Mouse (Mus musculus): ENCODE measurements around the gene Rxylt1. TPM values are rescaled to one million over a fixed set of nuclear protein-coding genes. Genes with fewer than 3 reads are reported as not detected.

Gene Rxylt1
- total and polyA plus RNA-seq, 3 experiments: 26.1 to 30.6 TPM; not detected in 1

DNA sequence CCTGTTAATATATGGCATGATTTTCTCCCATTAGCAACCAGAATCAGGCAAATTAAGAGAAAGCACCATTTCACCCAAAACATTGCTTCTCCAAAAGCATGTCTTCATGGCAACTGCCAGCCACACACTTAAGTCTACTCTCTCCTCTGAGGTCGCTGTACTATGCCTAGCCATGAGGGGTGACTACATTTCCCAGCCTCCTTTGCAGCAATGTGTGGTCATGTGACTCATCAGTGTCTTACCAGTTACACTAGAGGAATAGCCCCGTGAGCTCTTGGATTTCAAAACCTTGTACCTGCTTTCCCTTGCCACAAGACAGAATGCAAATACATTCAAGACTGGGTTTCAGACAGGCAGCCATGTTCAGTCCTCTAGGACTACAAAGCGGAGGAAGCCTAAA is 58.6 kb downstream of the Rxylt1 start:
- H3K9me3 ChIP-seq (replicated peaks; ENCODE audit: insufficient read depth, low read length): no peaks in the 10 kb centered on the region

GRCm38 (mm10) chr10:122033271-122033670 is 63.9 kb downstream of the Rxylt1 start:
- H3K79me2 ChIP-seq (ENCODE audit: control insufficient read depth, insufficient read depth, low read length, poor library complexity): no peaks in the 10 kb centered on the region
- H3K9ac ChIP-seq (ENCODE audit: control insufficient read depth, low read depth, low read length, poor library complexity, severe bottlenecking): no peak overlapping the region
- no peak overlapping the region for H3K4me3 ChIP-seq (ENCODE audit: control insufficient read depth in 1 of 2, insufficient read depth in 1 of 2, low read depth in 2 of 2, low read length in 2 of 2)
- no peaks in the 10 kb centered on the region for H3K27me3 ChIP-seq (ENCODE audit: control insufficient read depth in 1 of 2, insufficient read depth in 2 of 2, low read length in 2 of 2)
- H3K36me3 ChIP-seq (ENCODE audit: control insufficient read depth in 1 of 2, insufficient read depth in 2 of 2, low read length in 2 of 2): no peaks in the 10 kb centered on the region
- no peak overlapping the region for H3K27ac ChIP-seq (ENCODE audit: control insufficient read depth, low read depth, low read length)
- TF ChIP-seq POLR2AphosphoS2 (IDR thresholded peaks at IDR 0.05; ENCODE audit: low read length): no peak
- no peak for TF ChIP-seq HCFC1 (IDR thresholded peaks at IDR 0.05; ENCODE audit: low read depth, low read length)
- no peak for TF ChIP-seq TBP (IDR thresholded peaks at IDR 0.05; ENCODE audit: low read depth, low read length)
- no peaks in the 10 kb centered on the region for H3K4me1 ChIP-seq (ENCODE audit: control insufficient read depth in 1 of 2, insufficient read depth in 2 of 2, low read length in 2 of 2)
- no peaks in the 10 kb centered on the region for H3K9me3 ChIP-seq (replicated peaks; ENCODE audit: insufficient read depth, low read length)
- no peak for DNase-seq (ENCODE audit: low read depth, low spot score)

More for the DNA sequence above, 58.6 kb downstream of the Rxylt1 start:
- Histone ChIP-seq H3K36me3 (ENCODE audit: control insufficient read depth in 1 of 2, insufficient read depth in 2 of 2, low read length in 2 of 2) (peaks cover 0 to 5% of the 10 kb centered on the region in 2 experiments; a peak in 2 of 4 replicates), H3K4me1 (ENCODE audit: control insufficient read depth in 1 of 2, insufficient read depth in 2 of 2, low read length in 2 of 2) (peaks cover 0 to 1% of the 10 kb centered on the region in 2 experiments; a peak in 1 of 4 replicates), H3K79me2 (ENCODE audit: control insufficient read depth, insufficient read depth, low read length, poor library complexity) (no peaks in the 10 kb centered on the region), H3K4me3 (ENCODE audit: control insufficient read depth in 1 of 2, insufficient read depth in 1 of 2, low read depth in 2 of 2, low read length in 2 of 2) (peak overlapping the region; percentile 32 to 45; a peak in 3 of 4 replicates), H3K27me3 (ENCODE audit: control insufficient read depth in 1 of 2, insufficient read depth in 2 of 2, low read length in 2 of 2) (no peaks in the 10 kb centered on the region), H3K27ac (ENCODE audit: control insufficient read depth, low read depth, low read length) (peak overlapping the region; percentile 41; the same call in 1 of the 2 replicates), H3K9ac (ENCODE audit: control insufficient read depth, low read depth, low read length, poor library complexity, severe bottlenecking) (peak overlapping the region; percentile 44)
- DNase-seq (ENCODE audit: low read depth, low spot score): peak; percentile 82
- TF ChIP-seq MXI1 (IDR thresholded peaks at IDR 0.05; ENCODE audit: low read depth, low read length) (no peak), KAT2A (conservative IDR thresholded peaks at IDR 0.05; ENCODE audit: low read depth, low read length) (peak; percentile 72; the same call in 1 of the 2 replicates), RAD21 (IDR thresholded peaks at IDR 0.05; ENCODE audit: low read depth, low read length) (no peak), TAL1 (IDR thresholded peaks at IDR 0.05; ENCODE audit: low read length) (no peak), MYB (IDR thresholded peaks at IDR 0.05; ENCODE audit: low read depth, low read length) (no peak), USF2 (IDR thresholded peaks at IDR 0.05; ENCODE audit: borderline replicate concordance in 1 of 2, insufficient read depth in 1 of 2, low read depth in 1 of 2, low read length in 2 of 2) (peak; percentile 75 to 90), USF1 (IDR thresholded peaks at IDR 0.05; ENCODE audit: low read depth, low read length) (peak; percentile 98), MAX (IDR thresholded peaks at IDR 0.05; ENCODE audit: low read length) (peak; percentile 78), SIN3A (IDR thresholded peaks at IDR 0.05; ENCODE audit: low read length) (peak; percentile 78), HCFC1 (IDR thresholded peaks at IDR 0.05; ENCODE audit: low read depth, low read length) (peak; percentile 97), ZKSCAN1 (IDR thresholded peaks at IDR 0.05; ENCODE audit: low read depth, low read length) (no peak), MYC (IDR thresholded peaks at IDR 0.05; ENCODE audit: low read depth, low read length) (no peak)

DNA sequence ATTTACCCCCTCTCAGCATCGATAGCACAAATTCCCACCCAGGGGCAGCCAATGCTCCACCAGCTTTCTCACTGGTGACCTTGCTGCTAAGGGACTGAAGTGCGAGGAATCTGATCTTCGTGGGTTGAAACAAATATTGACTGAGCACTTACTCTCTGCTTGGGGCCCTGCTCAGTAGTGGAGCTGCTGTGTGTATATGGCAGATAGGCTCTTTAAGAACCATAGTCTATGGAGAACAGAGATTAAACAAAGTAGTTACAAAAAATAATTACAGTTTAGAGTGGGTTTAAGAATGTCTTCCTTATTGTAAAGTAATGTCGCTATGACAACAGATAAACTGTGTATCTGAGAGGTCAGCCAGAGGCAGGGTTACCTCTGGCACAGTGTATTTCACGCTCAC is 66.8 kb downstream of the Rxylt1 start:
- Histone ChIP-seq H3K79me2 (ENCODE audit: control insufficient read depth, insufficient read depth, low read length, poor library complexity) (no peaks in the 10 kb centered on the region), H3K9me3 (replicated peaks; ENCODE audit: insufficient read depth, low read length) (no peaks in the 10 kb centered on the region), H3K4me1 (ENCODE audit: control insufficient read depth in 1 of 2, insufficient read depth in 2 of 2, low read length in 2 of 2) (no peaks in the 10 kb centered on the region), H3K27ac (ENCODE audit: control insufficient read depth, low read depth, low read length) (no peak overlapping the region), H3K36me3 (ENCODE audit: control insufficient read depth in 1 of 2, insufficient read depth in 2 of 2, low read length in 2 of 2) (no peaks in the 10 kb centered on the region), H3K27me3 (ENCODE audit: control insufficient read depth in 1 of 2, insufficient read depth in 2 of 2, low read length in 2 of 2) (no peaks in the 10 kb centered on the region), H3K4me3 (ENCODE audit: control insufficient read depth in 1 of 2, insufficient read depth in 1 of 2, low read depth in 2 of 2, low read length in 2 of 2) (no peak overlapping the region), H3K9ac (ENCODE audit: control insufficient read depth, low read depth, low read length, poor library complexity, severe bottlenecking) (no peak overlapping the region)
- DNase-seq (ENCODE audit: low read depth, low spot score): no peak
- TF ChIP-seq GABPA (IDR thresholded peaks at IDR 0.05; ENCODE audit: low read depth, low read length) (no peak), NRF1 (IDR thresholded peaks at IDR 0.05; ENCODE audit: insufficient read depth, low read depth, low read length, poor library complexity, severe bottlenecking) (no peak), TCF12 (IDR thresholded peaks at IDR 0.05; ENCODE audit: low read depth, low read length) (no peak), MAFK (IDR thresholded peaks at IDR 0.05; ENCODE audit: borderline replicate concordance, low read depth, low read length) (no peak), TAL1 (IDR thresholded peaks at IDR 0.05; ENCODE audit: low read length) (no peak), ZNF384 (IDR thresholded peaks at IDR 0.05; ENCODE audit: low read depth, low read length) (no peak), MAZ (IDR thresholded peaks at IDR 0.05; ENCODE audit: low read depth, low read length) (no peak), RCOR1 (IDR thresholded peaks at IDR 0.05; ENCODE audit: low read depth, low read length) (no peak), EP300 (IDR thresholded peaks at IDR 0.05; ENCODE audit: low read depth in 1 of 2, low read length in 2 of 2) (no peak), NELFE (IDR thresholded peaks at IDR 0.05; ENCODE audit: low read depth, low read length) (no peak), ELF1 (IDR thresholded peaks at IDR 0.05; ENCODE audit: low read depth, low read length) (no peak), CHD2 (IDR thresholded peaks at IDR 0.05; ENCODE audit: low read length) (no peak), USF1 (IDR thresholded peaks at IDR 0.05; ENCODE audit: low read depth, low read length) (no peak), ZC3H11A (IDR thresholded peaks at IDR 0.05; ENCODE audit: low read depth, low read length) (no peak), POLR2A (IDR thresholded peaks at IDR 0.05; ENCODE audit: control insufficient read depth in 1 of 2, insufficient read depth in 1 of 2, low read depth in 1 of 2, low read length in 2 of 2, poor library complexity in 1 of 2) (no peak)
